Mouse (Mus musculus) intestine, embryonic 16.5 days (tissue): ENCODE results near the gene Slc29a1. TPM values are rescaled to one million over a fixed set of nuclear protein-coding genes. Genes with fewer than 3 reads are reported as not detected.
A peak's percentile ranks its signal among the peaks of the same experiment; 100 is the strongest.

Experiments used
- ATAC-seq: fragments of 200-750 bp; cut with Nextera tagmentation; 2 replicates; pipeline ENCODE4 v1.8.0; 2017; ENCODE audit warnings: moderate TSS enrichment, moderate library complexity
- H3K27ac ChIP-seq: fragments of 300-500 bp; sonication (generic); 2 replicates; pipeline ENCODE4 v1.5.1; 2014; ENCODE audit warnings: mild to moderate bottlenecking, low read length
- H3K27me3 ChIP-seq: fragments of 300-500 bp; sonication (generic); replicated peaks from 2 replicates; pipeline ENCODE4 v1.6.1; 2014; ENCODE audit warnings: low read length, control low read depth, mixed read lengths; ENCODE audit not compliant: control insufficient read depth, insufficient read depth
- H3K36me3 ChIP-seq: fragments of 300-500 bp; sonication (generic); 2 replicates; pipeline ENCODE4 v1.6.1; 2014; ENCODE audit warnings: low read length, control low read depth; ENCODE audit not compliant: control insufficient read depth, insufficient read depth
- H3K4me1 ChIP-seq: fragments of 300-500 bp; sonication (generic); 2 replicates; pipeline ENCODE4 v1.6.1; 2014; ENCODE audit warnings: low read length, control low read depth, mixed read lengths; ENCODE audit not compliant: control insufficient read depth, insufficient read depth
- H3K4me2 ChIP-seq: fragments of 300-500 bp; sonication (generic); 2 replicates; pipeline ENCODE4 v1.6.1; 2014; ENCODE audit warnings: low read depth, low read length, control low read depth
- H3K4me3 ChIP-seq: fragments of 300-500 bp; sonication (generic); 2 replicates; pipeline ENCODE4 v1.5.1; 2014; ENCODE audit warnings: mild to moderate bottlenecking, low read length
- H3K9ac ChIP-seq: fragments of 300-500 bp; sonication (generic); 2 replicates; pipeline ENCODE4 v1.6.1; 2014; ENCODE audit warnings: low read depth, low read length
- H3K9me3 ChIP-seq: fragments of 300-500 bp; sonication (generic); 2 replicates; pipeline ENCODE4 v1.6.1; 2016; ENCODE audit warnings: low read length, control low read depth; ENCODE audit not compliant: control insufficient read depth
- WGBS: fragments of 180-500 bp; shearing (Covaris S2); extraction: QIAGEN DNeasy Blood & Tissue Kit; methylation state at CpG from one replicate; pipeline ENCODE4 v1.1.7; 2014; 5-methylcytosine and 5-hydroxymethylcytosine counted together
- polyA plus RNA-seq: library from polyadenylated mRNA; unstranded; fragments of >200 nt; fragmentation: Nextera tagmentation; extraction: Ambion mirVana; gene quantifications from 2 replicates; pipeline ENCODE4 v1.2.1, GENCODE M21; 2015

Gene Slc29a1
- polyA plus RNA-seq, 1 experiment from 2014 or later = 83.1 TPM

- Histone ChIP-seq H3K27me3 (no peaks in the 10 kb centered on the region), H3K4me2 (no peak overlapping the region), H3K4me1 (peaks cover 25% of the 10 kb centered on the region), H3K4me3 (no peak overlapping the region), H3K9ac (peak overlapping the region; percentile 50), H3K27ac (peak overlapping the region; percentile 88), H3K36me3 (peaks cover 4% of the 10 kb centered on the region), H3K9me3 (no peaks in the 10 kb centered on the region)
- ATAC-seq = peak; percentile 62
- 33% methylated on average over 14 of the region's 14 CpGs for WGBS
Measured at GRCm38 (mm10) chr17:45584939-45585678, 14.3 kb downstream of the Slc29a1 start.

GRCm38 (mm10) chr17:45584096-45584896 is 15.1 kb downstream of the Slc29a1 start:
- Histone ChIP-seq H3K9ac (peak overlapping the region; percentile 50), H3K9me3 (no peaks in the 10 kb centered on the region), H3K4me1 (peaks cover 25% of the 10 kb centered on the region), H3K4me3 (no peak overlapping the region), H3K4me2 (no peak overlapping the region), H3K27me3 (no peaks in the 10 kb centered on the region), H3K27ac (peak overlapping the region; percentile 88), H3K36me3 (no peaks in the 10 kb centered on the region; the same call in none of the 2 replicates)
- WGBS = 35% methylated on average over 12 of the region's 12 CpGs
- ATAC-seq = peak; percentile 57

DNA sequence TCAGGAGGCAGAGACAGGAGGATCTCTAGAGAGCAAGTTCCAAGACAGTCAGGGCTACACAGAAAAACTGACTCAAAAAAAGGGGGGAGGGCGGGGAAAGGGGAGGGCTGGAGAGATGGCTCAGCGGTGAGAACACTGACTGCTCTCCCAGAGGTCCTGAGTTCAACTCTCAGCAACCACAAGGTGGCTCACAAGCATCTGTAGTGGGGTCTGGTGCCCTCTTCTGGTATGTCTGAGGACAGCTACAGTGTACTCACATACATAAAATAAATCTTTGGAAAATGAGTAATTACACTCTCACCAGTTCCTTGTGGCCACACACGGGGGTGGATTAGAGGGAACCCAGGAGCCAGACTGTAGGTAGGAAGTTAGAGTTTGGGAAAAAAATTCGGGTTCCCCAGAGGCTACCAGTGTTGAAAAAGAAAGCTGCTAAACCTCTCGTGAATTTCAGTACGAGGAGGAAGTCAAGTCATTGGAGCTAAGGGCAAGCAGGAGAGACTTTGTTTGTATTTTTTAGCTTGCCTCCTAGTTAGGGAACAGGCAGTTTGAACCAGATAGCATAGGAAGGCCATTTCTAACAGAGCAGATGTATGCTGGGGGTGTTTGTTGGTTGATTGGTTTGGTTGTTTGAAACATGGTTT is 16.6 kb downstream of the Slc29a1 start:
- WGBS = 61% methylated on average over 6 of the region's 6 CpGs
- no peak overlapping the region for H3K4me2 ChIP-seq

GRCm38 (mm10) chr17:45582188-45582587 is 17.2 kb downstream of the Slc29a1 start:
- WGBS = 88% methylated on average over 6 of the region's 6 CpGs
- no peaks in the 10 kb centered on the region for H3K9me3 ChIP-seq
- no peak for ATAC-seq
- no peak overlapping the region for H3K27ac ChIP-seq
- no peak overlapping the region for H3K4me2 ChIP-seq
- no peak overlapping the region for H3K4me3 ChIP-seq
- peaks cover 25% of the 10 kb centered on the region for H3K4me1 ChIP-seq
- no peaks in the 10 kb centered on the region for H3K27me3 ChIP-seq
- no peak overlapping the region for H3K9ac ChIP-seq
- no peaks in the 10 kb centered on the region; the same call in 1 of the 2 replicates for H3K36me3 ChIP-seq

More for the DNA sequence above, 16.6 kb downstream of the Slc29a1 start:
- H3K27me3 ChIP-seq = no peaks in the 10 kb centered on the region
- H3K9me3 ChIP-seq = no peaks in the 10 kb centered on the region
- no peak overlapping the region for H3K27ac ChIP-seq
- peaks cover 25% of the 10 kb centered on the region for H3K4me1 ChIP-seq
- H3K9ac ChIP-seq = no peak overlapping the region
- no peak for ATAC-seq
- no peak overlapping the region for H3K4me3 ChIP-seq
- no peaks in the 10 kb centered on the region; the same call in 1 of the 2 replicates for H3K36me3 ChIP-seq

DNA sequence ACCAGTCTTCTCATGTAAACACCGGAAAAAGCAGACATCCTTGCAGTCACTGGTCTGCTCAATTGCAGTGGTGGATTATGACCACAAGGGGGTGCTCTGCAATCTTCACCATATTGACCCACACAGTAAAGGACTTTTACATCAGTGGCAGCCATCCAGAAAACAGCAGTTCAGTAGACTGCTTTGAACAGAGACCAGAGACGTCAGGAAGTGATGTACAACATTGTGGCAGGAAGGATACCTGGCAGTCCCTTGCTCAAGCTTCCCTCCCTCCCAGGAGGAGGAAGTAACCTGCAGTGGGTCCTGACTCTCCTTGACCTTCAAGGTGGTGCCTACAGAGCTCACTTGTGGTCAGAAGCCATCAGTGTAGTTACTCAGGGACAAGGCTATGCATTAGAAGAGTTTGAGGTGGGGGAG is 17.8 kb downstream of the Slc29a1 start:
- H3K9me3 ChIP-seq = no peaks in the 10 kb centered on the region
- WGBS = 8% methylated on average over 2 of the region's 2 CpGs
- no peak overlapping the region for H3K27ac ChIP-seq
- 0 out of 2 replicates have a peak, but pooled peaks have one; percentile 13 for ATAC-seq
- peaks cover 25% of the 10 kb centered on the region for H3K4me1 ChIP-seq
- H3K4me2 ChIP-seq = no peak overlapping the region
- H3K27me3 ChIP-seq = no peaks in the 10 kb centered on the region
- no peak overlapping the region for H3K4me3 ChIP-seq
- H3K9ac ChIP-seq = no peak overlapping the region
- H3K36me3 ChIP-seq = no peaks in the 10 kb centered on the region; the same call in 1 of the 2 replicates

- Histone ChIP-seq H3K27ac (0 out of 2 replicates have a peak overlapping the region, but pooled peaks have one; percentile 33), H3K9me3 (no peaks in the 10 kb centered on the region), H3K9ac (peak overlapping the region; percentile 53; the same call in 1 of the 2 replicates), H3K4me1 (peaks cover 25% of the 10 kb centered on the region), H3K36me3 (no peaks in the 10 kb centered on the region), H3K4me3 (no peak overlapping the region), H3K27me3 (no peaks in the 10 kb centered on the region), H3K4me2 (no peak overlapping the region)
- no peak for ATAC-seq
- 18% methylated on average over 12 of the region's 12 CpGs for WGBS
Measured at GRCm38 (mm10) chr17:45580958-45581477, 18.4 kb downstream of the Slc29a1 start.

- no peaks in the 10 kb centered on the region for H3K27me3 ChIP-seq
- H3K4me1 ChIP-seq = peaks cover 21% of the 10 kb centered on the region
- H3K9ac ChIP-seq = no peak overlapping the region
- no peaks in the 10 kb centered on the region for H3K36me3 ChIP-seq
- 83% methylated on average over 4 of the region's 4 CpGs for WGBS
- no peak overlapping the region for H3K4me3 ChIP-seq
- H3K9me3 ChIP-seq = no peaks in the 10 kb centered on the region
- no peak overlapping the region for H3K27ac ChIP-seq
- H3K4me2 ChIP-seq = no peak overlapping the region
- ATAC-seq = no peak
Measured at GRCm38 (mm10) chr17:45579554-45579953, 19.9 kb downstream of the Slc29a1 start.

DNA sequence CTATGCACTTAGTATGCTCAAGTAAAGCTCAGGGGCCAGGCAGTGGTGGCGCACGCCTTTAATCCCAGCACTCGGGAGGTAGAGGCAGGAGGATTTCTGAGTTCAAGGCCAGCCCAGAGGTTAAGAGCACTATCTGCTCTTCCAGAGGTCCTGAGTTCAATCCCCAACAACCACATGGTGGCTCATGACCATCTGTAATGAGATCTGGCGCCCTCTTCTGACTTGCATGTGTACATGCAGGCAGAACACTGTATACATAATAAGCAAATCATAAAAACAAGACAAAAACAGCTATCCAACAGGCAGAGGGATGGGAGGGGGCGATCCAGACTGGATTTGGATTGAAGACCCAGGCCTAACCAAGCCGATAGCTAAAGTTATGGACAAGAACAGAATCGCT is 20.6 kb downstream of the Slc29a1 start:
- Histone ChIP-seq H3K9ac (no peak overlapping the region), H3K36me3 (no peaks in the 10 kb centered on the region), H3K4me2 (no peak overlapping the region), H3K4me3 (no peak overlapping the region), H3K27me3 (no peaks in the 10 kb centered on the region), H3K4me1 (peaks cover 19% of the 10 kb centered on the region), H3K27ac (no peak overlapping the region), H3K9me3 (no peaks in the 10 kb centered on the region)
- ATAC-seq = no peak
- 78% methylated on average over 7 of the region's 7 CpGs for WGBS

DNA sequence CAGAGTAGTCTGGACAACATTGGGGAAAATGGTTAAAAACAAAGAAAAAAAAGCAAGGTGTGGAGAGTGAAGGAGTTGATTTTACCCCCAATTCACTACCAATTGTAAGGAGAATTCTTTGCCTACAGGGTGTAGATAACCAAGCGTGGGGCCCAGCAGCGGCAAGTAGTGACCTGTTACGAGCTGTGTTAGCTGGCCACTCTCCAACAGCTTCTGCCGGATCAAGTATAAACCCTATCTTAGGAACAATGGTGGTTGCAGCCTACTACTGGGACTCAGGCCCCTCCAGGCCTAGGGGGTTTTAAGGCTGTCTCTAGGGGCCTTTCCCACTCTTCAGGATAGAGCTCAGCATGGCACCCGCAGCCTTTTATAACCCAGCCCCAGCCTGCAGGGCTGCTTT is 21.2 kb downstream of the Slc29a1 start:
- Histone ChIP-seq H3K4me1 (peaks cover 19% of the 10 kb centered on the region), H3K9ac (no peak overlapping the region), H3K4me3 (no peak overlapping the region), H3K4me2 (no peak overlapping the region), H3K36me3 (no peaks in the 10 kb centered on the region), H3K9me3 (no peaks in the 10 kb centered on the region), H3K27me3 (no peaks in the 10 kb centered on the region), H3K27ac (no peak overlapping the region)
- ATAC-seq = no peak
- 54% methylated on average over 5 of the region's 5 CpGs for WGBS
